Mouse (Mus musculus): Measurements from ENCODE around the gene Zfp433. TPM values are rescaled to one million over a fixed set of nuclear protein-coding genes. Genes with fewer than 3 reads are reported as not detected.

Gene Zfp433
- total RNA-seq (2023), result 4.7 to 10.9 TPM (median 7.2 TPM) in 4 replicates

GRCm38 (mm10) chr10:81704531-81705301, at the start of gene Zfp433:
Gene Zfp433 (plus strand): TSS chr10:81704825.

GRCm38 (mm10) chr10:81770506-81771403, 66.1 kb downstream of the Zfp433 start, which contains the start of gene Gm3055:
Gene Gm3055 (minus strand): TSS chr10:81771161.

Other genes starting within 250 kb of the Zfp433 start
- 18.3 to 24.4 TPM (median 19.5 TPM) in 4 replicates for gene Nfic, start 249.2 kb upstream of the Zfp433 start, total RNA-seq (2023)
- gene Celf5, start 222.1 kb upstream of the Zfp433 start, total RNA-seq (2023), result not detected in 4 replicates
- gene Ncln, start 208.4 kb upstream of the Zfp433 start, total RNA-seq (2023), result 99.6 to 113 TPM (median 106 TPM) in 4 replicates
- gene S1pr4, start 204.7 kb upstream of the Zfp433 start, total RNA-seq (2023), result 48.2 to 59.1 TPM (median 54.6 TPM) in 4 replicates
- gene Gna15, start 180.6 kb upstream of the Zfp433 start, total RNA-seq (2023), result 5.1 to 6.6 TPM (median 5.9 TPM) in 4 replicates
- gene Gna11, start 159.6 kb upstream of the Zfp433 start, total RNA-seq (2023), result 24.1 to 34.4 TPM (median 29.1 TPM) in 4 replicates
- 294 to 321 TPM (median 315 TPM) in 4 replicates for gene Aes, start 145.3 kb upstream of the Zfp433 start, total RNA-seq (2023)
- 2.8 to 6.0 TPM (median 4.1 TPM) in 4 replicates for gene Tle2, start 130.3 kb upstream of the Zfp433 start, total RNA-seq (2023)
- 2.2 to 2.5 TPM in 2 of 4 replicates, not detected in the others for gene Tle6, start 103.8 kb upstream of the Zfp433 start, total RNA-seq (2023)
- 2.7 to 4.5 TPM (median 3.1 TPM) in 4 replicates for gene BC025920, start 98.6 kb upstream of the Zfp433 start, total RNA-seq (2023)
- gene Sirt6, start 77.0 kb upstream of the Zfp433 start, total RNA-seq (2023), result 18.6 to 23.1 TPM (median 19.3 TPM) in 4 replicates
- 1.1 to 3.1 TPM (median 1.5 TPM) in 4 replicates for gene Ankrd24, start 76.3 kb upstream of the Zfp433 start, total RNA-seq (2023)
- 1.2 to 2.7 TPM (median 2.2 TPM) in 4 replicates for gene Gm10778, start 55.8 kb upstream of the Zfp433 start, total RNA-seq (2023)
- gene Gm3055, start 66.3 kb downstream of the Zfp433 start, total RNA-seq (2023), result 6.1 to 10.3 TPM (median 8.4 TPM) in 4 replicates
- 1.4 to 2.6 TPM (median 2.2 TPM) in 4 replicates for gene Gm4767, start 107.4 kb downstream of the Zfp433 start, total RNA-seq (2023)
- gene Gm32687, start 159.1 kb downstream of the Zfp433 start, total RNA-seq (2023), result 0.95 to 5.8 TPM (median 2.9 TPM) in 4 replicates
- gene Zfp781, start 225.7 kb downstream of the Zfp433 start, total RNA-seq (2023), result 3.1 to 6.0 TPM (median 3.9 TPM) in 4 replicates

Data from B cell, adult 62 days (primary cell).